Mouse (Mus musculus): ENCODE measurements around the gene 2010111I01Rik.
A peak's percentile ranks its signal among the peaks of the same experiment; 100 is the strongest.

2010111I01Rik gene

DNA sequence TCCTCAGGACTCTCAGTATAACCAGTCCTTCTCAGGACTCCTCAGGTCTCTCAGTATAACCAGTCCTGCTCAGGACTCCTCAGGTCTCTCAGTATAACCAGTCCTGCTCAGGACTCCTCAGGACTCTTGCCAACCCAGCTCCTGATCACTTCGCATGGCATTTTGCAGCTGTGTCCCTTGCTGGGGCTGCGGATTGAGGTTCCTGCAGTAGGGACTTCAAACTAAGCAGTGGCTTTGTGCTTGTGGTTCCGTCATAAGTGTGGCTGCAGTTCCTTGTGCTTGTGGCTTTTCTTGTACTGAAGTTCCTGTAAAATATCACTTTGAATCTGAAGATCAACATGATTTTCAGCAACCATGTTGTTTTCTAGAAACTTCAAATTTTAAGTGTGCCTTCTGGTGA is 320.1 kb downstream of the 2010111I01Rik start:
- DNase-seq (ENCODE audit: extremely low spot score): no peak

DNA sequence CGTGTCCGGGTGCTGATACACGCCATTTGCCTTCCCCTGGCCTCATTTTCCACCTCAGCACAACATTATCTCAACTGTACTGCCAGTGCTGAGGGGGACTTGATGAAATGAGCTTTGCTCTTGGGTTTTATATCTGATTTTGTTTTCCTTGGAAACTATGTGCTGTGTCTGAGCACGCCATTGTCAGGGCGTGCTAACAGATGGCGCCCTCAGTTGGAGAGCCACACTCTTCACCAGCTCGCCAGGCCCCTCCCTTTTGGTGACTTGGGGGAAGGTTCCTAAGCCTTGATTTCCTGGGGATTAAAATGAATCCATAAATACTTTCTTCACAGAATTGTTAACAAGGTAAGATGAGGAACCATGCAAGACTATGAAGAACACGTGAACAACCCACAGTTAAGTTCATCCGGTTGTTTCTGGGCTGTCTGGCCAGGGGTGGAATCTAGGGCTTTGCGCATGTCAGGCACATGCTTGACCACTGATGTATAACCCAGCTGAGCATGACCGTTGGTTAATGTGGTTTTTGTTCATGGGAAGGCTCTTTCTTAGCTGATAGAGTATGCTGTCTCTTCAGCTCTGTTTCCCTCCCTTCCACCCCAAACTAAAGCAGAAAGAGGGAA is 321.9 kb downstream of the 2010111I01Rik start:
- DNase-seq (ENCODE audit: extremely low spot score): no peak

GRCm38 (mm10) chr13:63289152-63289551 is 324.5 kb downstream of the 2010111I01Rik start:
- no peak for DNase-seq (ENCODE audit: extremely low spot score)

GRCm38 (mm10) chr13:63289687-63290086 is 325.0 kb downstream of the 2010111I01Rik start:
- DNase-seq (ENCODE audit: extremely low spot score): no peak

DNA sequence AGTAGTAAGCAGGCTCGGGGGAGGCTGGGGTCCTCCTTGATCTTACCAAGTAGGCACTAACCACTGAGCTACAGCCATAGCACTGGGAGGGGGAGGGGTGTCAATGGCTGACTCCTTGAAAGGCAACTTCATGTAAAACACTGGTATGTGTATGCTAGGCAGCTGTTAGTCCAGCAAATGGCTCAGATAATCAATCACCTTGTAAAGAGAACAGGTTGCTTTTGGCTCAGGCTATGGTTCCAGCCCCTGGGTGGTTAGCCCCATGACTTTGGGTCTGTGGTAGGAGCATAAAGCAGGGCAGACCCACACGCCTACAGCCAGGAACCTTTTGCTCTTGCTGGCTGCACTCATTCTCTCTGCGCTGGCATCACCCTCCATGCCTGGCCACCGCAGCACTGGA is 325.4 kb downstream of the 2010111I01Rik start:
- no peak for DNase-seq (ENCODE audit: extremely low spot score)

- DNase-seq (ENCODE audit: extremely low spot score): no peak
These were observed 326.3 kb downstream of the 2010111I01Rik start for GRCm38 (mm10) chr13:63291016-63291415.

GRCm38 (mm10) chr13:63293647-63294046 is 329.0 kb downstream of the 2010111I01Rik start:
- DNase-seq (ENCODE audit: extremely low spot score): no peak

DNA sequence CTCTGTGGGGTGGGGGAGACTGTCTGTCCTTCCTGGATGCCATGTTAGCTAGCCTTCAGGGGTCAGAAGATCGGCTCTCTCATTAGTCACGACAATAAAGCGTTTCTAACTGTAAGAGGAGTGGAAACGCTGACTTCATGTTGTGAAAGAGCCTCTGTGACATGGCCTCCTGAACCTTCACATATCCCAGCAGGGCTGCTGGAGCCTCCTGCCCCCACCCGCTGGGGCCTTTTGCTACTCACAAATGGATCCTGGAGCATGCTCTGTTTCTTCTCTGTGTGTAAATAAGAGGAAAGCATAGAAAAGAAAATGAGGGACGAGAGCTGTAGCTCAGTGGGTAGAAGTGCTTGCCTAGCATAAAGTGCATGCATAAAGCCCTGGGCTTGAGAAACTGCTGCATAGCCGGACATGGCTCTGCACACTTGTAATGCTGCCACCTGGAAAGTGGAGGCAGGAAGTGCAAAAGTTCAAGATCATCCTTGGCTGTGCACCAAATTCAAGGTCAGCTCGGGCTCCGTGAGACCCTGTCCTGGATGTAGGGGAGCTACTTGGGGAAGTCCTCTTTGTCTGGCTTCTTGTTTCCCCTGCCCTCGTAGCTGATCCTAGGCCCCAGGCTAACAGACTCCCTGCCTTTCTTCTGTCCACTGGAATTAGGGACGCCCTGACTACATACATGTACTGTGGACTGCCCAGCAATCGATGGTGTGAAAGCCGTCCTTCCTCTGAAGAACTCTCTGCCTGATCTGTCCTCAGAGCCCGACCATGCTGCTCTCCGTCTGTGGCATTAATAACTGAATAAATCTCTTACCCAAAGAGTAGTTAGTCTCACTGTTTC is 329.9 kb downstream of the 2010111I01Rik start:
- peak; percentile 44 for DNase-seq (ENCODE audit: extremely low spot score)

DNA sequence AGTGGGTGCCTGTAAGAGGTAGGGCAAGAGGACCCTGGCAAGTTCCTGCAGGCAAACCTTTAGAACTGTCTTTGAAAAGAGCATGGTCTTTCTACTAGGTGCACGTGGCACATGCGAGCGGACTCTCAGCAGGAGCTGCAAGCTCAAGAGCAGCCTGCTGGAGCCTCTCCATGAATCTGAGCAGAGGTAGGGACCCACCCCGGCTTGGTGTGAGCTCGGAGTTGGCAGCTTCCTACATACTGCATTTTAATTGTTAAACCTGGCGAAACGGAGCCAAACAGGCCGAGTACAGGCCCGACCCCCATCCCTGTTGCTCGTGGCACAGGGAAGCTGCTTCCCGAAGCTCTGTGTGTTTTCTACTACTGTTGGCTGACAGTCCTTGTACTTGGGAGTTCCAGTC is 331.6 kb downstream of the 2010111I01Rik start:
- DNase-seq (ENCODE audit: extremely low spot score): no peak

GRCm38 (mm10) chr13:63297003-63297402 is 332.3 kb downstream of the 2010111I01Rik start:
- DNase-seq (ENCODE audit: extremely low spot score): no peak

GRCm38 (mm10) chr13:63297933-63298332 is 333.2 kb downstream of the 2010111I01Rik start:
- no peak for DNase-seq (ENCODE audit: extremely low spot score)

- no peak for DNase-seq (ENCODE audit: extremely low spot score)
These were observed 334.2 kb downstream of the 2010111I01Rik start for GRCm38 (mm10) chr13:63298931-63299330.

DNA sequence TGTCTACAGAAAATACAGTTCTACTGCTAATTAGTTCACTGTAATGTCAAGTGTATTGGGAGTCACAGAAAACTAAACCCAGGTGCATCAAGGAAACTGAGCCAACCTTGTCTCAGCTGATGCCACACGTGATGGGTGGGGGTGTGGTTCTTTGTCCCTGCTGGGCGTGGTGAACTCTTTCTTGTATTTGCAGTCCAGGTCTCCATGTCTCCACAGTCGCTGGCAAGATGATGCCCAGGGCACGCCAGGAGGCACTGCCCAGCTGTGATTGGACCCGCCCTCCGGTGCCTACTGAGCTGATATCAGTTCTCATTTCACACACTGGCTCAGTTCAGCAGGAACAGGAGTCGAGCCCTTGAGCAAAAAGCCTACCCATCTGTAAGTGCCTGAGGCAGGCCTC is 336.2 kb downstream of the 2010111I01Rik start:
- no peak for DNase-seq (ENCODE audit: extremely low spot score)

GRCm38 (mm10) chr13:63301764-63302209 is 337.1 kb downstream of the 2010111I01Rik start:
- DNase-seq (ENCODE audit: extremely low spot score): no peak

GRCm38 (mm10) chr13:63302381-63302780 is 337.7 kb downstream of the 2010111I01Rik start:
- DNase-seq (ENCODE audit: extremely low spot score): no peak

DNA sequence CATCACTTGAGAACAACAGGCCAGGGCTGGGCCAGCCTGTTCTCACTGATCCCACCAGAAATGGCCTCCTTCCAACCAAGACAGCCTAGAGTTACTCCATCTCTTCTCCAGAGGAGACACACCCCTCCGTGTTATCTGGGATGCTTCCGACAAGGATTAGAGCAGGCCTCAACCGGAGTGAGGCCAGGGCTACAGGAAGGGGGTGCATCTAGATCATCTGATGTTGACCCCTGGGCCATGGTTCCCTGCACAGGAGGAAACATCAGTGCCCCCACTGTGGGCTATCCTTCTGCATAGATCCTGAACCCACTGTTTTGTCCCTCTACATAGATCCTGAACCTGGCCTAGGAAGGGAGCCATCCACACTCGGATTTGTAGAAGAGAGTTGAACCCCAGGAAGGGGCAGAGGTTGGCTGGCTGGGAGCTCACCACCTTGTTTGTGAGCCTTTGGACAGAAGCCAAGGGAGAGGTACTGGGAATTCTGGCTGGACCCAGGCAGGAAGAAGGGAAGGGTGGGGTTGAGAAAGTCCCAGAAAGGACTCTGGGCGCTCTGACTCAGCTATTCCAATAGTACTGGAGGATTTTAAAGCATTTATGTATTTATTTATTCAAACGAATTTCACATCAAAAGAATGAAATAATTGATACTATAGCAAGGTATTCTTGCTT is 339.6 kb downstream of the 2010111I01Rik start:
- DNase-seq (ENCODE audit: extremely low spot score): no peak

GRCm38 (mm10) chr13:63304799-63305159 is 340.1 kb downstream of the 2010111I01Rik start:
- no peak for DNase-seq (ENCODE audit: extremely low spot score)

GRCm38 (mm10) chr13:63305160-63306011 is 340.7 kb downstream of the 2010111I01Rik start:
- DNase-seq (ENCODE audit: extremely low spot score): peak; percentile 52

GRCm38 (mm10) chr13:63306768-63307167 is 342.1 kb downstream of the 2010111I01Rik start:
- DNase-seq (ENCODE audit: extremely low spot score): no peak

DNA sequence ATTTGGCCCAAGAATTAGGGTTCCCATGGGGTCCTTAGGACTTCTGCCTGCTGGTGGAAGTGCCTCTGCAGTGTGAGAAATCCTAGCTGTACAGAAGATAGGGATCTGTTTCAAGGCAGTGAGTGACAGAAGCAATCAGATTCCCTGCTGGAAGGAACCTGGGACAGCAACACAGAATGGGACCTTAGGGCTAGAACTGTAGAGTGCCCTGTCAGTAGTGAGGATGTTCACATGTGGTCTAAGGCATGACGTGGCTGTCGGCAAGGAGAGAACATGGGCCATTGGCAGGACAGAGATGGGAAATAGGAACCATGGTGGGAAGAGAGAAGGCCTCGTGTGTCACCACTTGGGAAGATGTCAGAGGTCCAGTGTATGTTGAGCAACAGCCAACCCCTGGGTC is 344.9 kb downstream of the 2010111I01Rik start:
- DNase-seq (ENCODE audit: extremely low spot score): no peak

DNA sequence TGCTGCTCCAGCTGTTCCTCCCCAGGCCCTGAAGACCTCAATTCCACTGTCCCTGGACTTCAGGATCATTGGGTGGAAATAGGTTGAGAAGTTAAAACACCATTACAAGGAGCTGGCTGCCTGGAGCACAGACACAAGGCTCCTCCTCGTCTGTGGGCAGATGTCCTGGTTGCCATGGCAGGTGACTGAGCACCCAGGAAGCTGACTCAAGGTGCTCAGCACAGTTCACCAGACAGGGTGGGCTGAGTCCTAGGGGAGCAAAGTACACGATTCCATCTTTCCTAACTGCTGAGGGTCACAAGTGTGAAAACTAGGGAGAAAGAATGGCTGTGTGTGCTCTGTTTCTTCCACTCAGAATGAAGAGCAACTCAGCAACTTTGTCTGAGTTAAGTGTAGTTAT is 346.5 kb downstream of the 2010111I01Rik start:
- DNase-seq (ENCODE audit: extremely low spot score): no peak

DNA sequence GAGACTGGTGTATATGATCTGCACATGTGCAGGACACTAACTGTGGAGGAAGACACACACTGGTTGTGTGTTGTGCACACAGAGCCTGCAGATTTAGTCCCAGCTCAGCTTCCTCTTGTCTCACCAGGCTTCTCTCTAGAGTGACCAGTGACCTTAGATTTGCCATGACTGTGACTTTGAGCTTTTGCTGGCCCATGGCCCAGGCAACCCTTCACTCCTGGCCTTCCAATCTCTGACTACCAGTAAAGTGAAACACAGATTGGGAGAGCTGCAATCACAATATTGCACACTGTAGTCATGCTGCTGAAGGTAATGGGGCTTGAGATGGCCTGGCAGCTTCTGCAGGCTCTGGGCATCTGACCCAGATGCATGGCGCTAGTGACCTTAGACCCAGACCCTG is 348.6 kb downstream of the 2010111I01Rik start:
- no peak for DNase-seq (ENCODE audit: extremely low spot score)

Data from embryo, embryonic 9.5 days (tissue).